Mouse (Mus musculus) lung, embryonic 16.5 days (tissue): Measurements from ENCODE around the gene Ccnl2. TPM values are rescaled to one million over a fixed set of nuclear protein-coding genes. Genes with fewer than 3 reads are reported as not detected.
A peak's percentile ranks its signal among the peaks of the same experiment; 100 is the strongest.

Experiments
- ATAC-seq: fragments of 200-750 bp; cut with Nextera tagmentation; 2 replicates; pipeline ENCODE4 v1.8.0; 2017; ENCODE audit warnings: low read depth, mild to moderate bottlenecking, moderate library complexity
- H3K27ac ChIP-seq: fragments of 300-500 bp; sonication (generic); 2 replicates; pipeline ENCODE4 v1.5.1; 2014; ENCODE audit warnings: mild to moderate bottlenecking, control low read depth, low read length
- H3K27me3 ChIP-seq: fragments of 300-500 bp; sonication (generic); 2 replicates; pipeline ENCODE4 v1.6.1; 2014; ENCODE audit warnings: low read depth, low read length, mixed read lengths; ENCODE audit not compliant: control insufficient read depth, insufficient read depth
- H3K36me3 ChIP-seq: fragments of 300-500 bp; sonication (generic); 2 replicates; pipeline ENCODE4 v1.6.1; 2014; ENCODE audit warnings: low read length; ENCODE audit not compliant: control insufficient read depth, insufficient read depth
- H3K4me1 ChIP-seq: fragments of 300-500 bp; sonication (generic); replicated peaks from 2 replicates; pipeline ENCODE4 v1.6.1; 2014; ENCODE audit warnings: low read length, mixed read lengths; ENCODE audit not compliant: control insufficient read depth, insufficient read depth
- H3K4me2 ChIP-seq: fragments of 300-500 bp; sonication (generic); 2 replicates; pipeline ENCODE4 v1.6.1; 2014; ENCODE audit warnings: low read depth, low read length, control low read depth
- H3K4me3 ChIP-seq: fragments of 300-500 bp; sonication (generic); 2 replicates; pipeline ENCODE4 v1.5.1; 2014; ENCODE audit warnings: mild to moderate bottlenecking, low read length, control low read depth
- H3K9ac ChIP-seq: fragments of 300-500 bp; sonication (generic); 2 replicates; pipeline ENCODE4 v1.6.1; 2014; ENCODE audit warnings: low read length, control low read depth
- H3K9me3 ChIP-seq: fragments of 300-500 bp; sonication (generic); 2 replicates; pipeline ENCODE4 v1.6.1; 2016; ENCODE audit warnings: low read length; ENCODE audit not compliant: control insufficient read depth
- WGBS: fragments of 180-500 bp; shearing (Covaris S2); extraction: QIAGEN DNeasy Blood & Tissue Kit; methylation state at CpG from one replicate; pipeline ENCODE4 v1.1.7; 2014; 5-methylcytosine and 5-hydroxymethylcytosine counted together
- polyA plus RNA-seq: library from polyadenylated mRNA; unstranded; fragments of >200 nt; fragmentation: Nextera tagmentation; extraction: Ambion mirVana; gene quantifications from 2 replicates; pipeline ENCODE4 v1.2.1, GENCODE M21; 2015

Ccnl2 gene
- polyA plus RNA-seq, 1 experiment from 2014 or later, result 179 TPM

DNA sequence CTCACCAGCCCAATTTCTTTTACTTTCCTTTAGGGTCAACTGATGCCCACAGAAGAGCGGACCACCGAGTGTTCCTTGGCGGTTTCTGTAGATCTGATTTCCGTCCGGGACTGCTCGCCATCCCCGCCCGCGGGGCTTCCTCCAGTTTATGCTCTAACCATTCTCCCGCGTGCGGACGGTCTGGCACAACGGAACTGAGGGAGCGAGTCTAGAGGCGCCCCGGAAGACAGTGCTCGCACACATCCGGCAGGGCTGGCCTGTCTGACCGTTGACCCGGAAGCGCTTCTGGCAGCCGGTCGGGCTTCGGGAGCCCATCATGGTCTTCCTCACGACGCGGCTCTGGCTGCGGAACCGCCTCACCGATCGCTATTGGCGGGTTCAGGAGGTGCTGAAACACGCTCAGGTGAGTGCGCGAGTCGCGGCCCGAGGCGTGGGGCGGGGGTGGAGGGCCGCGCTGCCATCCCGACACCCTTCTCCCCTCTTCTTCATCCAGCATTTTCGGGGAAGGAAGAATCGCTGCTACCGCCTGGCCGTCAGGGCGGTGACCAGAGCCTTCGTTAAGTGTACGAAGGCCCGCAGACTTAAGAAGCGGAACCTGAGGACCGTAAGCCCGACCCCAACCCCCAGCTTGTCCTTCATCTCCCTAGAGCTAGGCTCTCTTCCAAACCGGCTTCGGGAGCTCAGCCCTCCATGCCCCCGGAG is 8.8 kb upstream of the Ccnl2 start:
- WGBS, result under 1% methylated on average over 58 of the region's 58 CpGs
- Histone ChIP-seq H3K9ac (peak overlapping the region; percentile 76), H3K9me3 (no peaks in the 10 kb centered on the region), H3K27ac (peak overlapping the region; percentile 64), H3K4me1 (peaks cover 12% of the 10 kb centered on the region), H3K4me2 (peak overlapping the region; percentile 69), H3K36me3 (peaks cover 8% of the 10 kb centered on the region), H3K27me3 (no peaks in the 10 kb centered on the region), H3K4me3 (peak overlapping the region; percentile 81)
- peak; percentile 98 for ATAC-seq

DNA sequence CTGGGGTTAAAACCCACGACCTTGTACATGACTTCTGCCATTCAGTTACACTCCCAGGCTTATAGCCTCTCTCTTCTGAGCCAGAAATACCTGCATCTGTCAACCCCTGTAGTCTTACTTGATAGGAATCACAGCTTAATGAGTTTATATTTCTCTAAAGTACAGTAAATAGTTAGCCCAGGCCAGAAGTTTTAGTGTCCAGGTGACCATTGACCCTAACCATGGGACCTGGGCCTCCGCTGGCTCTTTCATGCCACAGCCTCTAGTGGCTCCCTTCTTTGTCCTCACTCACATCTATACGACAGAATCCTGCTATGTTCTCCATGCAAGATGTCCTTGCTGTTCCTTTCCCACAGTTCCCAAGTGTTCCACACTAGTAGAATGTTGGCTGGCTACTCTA is 4.4 kb upstream of the Ccnl2 start:
- no peak overlapping the region for H3K4me2 ChIP-seq
- H3K9me3 ChIP-seq, result no peaks in the 10 kb centered on the region
- WGBS, result 90% methylated on average over 3 of the region's 3 CpGs
- H3K27ac ChIP-seq, result no peak overlapping the region
- no peaks in the 10 kb centered on the region for H3K27me3 ChIP-seq
- no peak overlapping the region for H3K4me3 ChIP-seq
- H3K9ac ChIP-seq, result no peak overlapping the region
- peaks cover 9% of the 10 kb centered on the region for H3K4me1 ChIP-seq
- ATAC-seq, result no peak
- H3K36me3 ChIP-seq, result peaks cover 30% of the 10 kb centered on the region

DNA sequence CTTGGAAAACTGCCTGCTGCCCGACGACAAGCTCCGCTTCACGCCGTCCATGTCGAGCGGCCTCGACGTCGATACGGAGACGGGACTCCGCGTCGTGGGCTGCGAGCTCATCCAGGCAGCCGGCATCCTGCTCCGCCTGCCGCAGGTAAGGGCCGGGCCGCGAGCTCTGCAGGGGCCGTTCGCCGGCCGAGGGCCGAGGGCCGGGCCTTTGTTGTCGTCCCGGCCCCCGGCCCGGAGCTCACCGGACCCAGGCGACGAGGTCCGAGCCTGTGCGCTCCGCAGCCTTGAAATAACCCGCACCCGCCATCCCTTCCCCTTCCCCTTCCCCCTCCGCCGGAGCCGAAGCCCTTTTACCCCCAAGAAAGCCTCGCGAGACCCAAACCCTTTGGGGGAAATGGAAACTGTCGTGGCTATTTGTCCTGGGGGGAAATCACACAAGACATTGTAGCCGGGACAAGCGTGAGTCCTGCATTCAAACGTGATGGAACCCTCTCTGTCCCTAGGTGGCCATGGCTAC is 434 bp downstream of the Ccnl2 start:
- Histone ChIP-seq H3K4me1 (peaks cover 9% of the 10 kb centered on the region), H3K27me3 (no peaks in the 10 kb centered on the region), H3K9me3 (no peaks in the 10 kb centered on the region), H3K4me2 (peak overlapping the region; percentile 74), H3K27ac (peak overlapping the region; percentile 81), H3K9ac (peak overlapping the region; percentile 99), H3K4me3 (peak overlapping the region; percentile 93), H3K36me3 (peaks cover 52% of the 10 kb centered on the region)
- under 1% methylated on average over 42 of the region's 49 CpGs for WGBS
- ATAC-seq, result peak; percentile 32

DNA sequence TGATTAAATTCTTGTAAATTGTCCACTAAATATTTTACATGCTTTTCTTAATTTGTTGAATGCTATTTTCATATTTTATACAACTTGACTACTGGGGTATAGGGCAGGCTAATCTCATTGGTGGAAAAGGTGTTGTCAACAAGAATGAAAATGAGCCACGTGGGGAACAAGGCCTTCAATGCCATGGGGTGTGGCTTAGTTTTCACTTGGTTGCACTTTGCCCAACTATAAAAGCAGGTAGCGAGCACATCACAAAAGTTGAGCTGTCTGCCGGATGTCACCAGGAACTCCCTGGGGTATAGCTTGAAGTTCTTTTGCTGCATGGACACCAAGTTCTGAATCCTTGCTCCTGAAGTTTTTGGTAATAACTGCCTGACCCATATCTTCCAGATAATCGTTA is 5.2 kb downstream of the Ccnl2 start:
- 89% methylated on average over 4 of the region's 4 CpGs for WGBS
- Histone ChIP-seq H3K36me3 (peaks cover 64% of the 10 kb centered on the region), H3K4me2 (no peak overlapping the region), H3K9ac (no peak overlapping the region), H3K4me3 (no peak overlapping the region), H3K27ac (no peak overlapping the region), H3K4me1 (peaks cover 9% of the 10 kb centered on the region), H3K27me3 (no peaks in the 10 kb centered on the region), H3K9me3 (no peaks in the 10 kb centered on the region)
- ATAC-seq, result no peak

DNA sequence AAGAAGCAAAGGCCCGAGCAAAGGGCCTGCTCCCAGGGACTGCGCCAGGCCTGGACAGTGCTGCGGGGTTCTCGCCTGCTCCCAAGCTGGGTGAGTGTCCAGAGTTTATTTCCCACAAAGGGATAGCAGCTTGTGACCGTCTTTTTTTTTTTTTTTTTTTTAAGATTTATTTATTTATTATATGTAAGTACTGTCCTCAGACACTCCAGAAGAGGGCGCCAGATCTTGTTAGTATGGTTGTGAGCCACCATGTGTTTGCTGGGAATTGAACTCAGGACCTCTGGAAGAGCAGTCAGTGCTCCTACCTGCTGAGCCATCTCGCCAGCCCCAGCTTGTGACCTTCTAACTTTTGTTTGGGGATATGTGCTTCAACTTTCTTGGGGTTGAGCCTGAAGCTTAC is 8.7 kb downstream of the Ccnl2 start:
- no peaks in the 10 kb centered on the region for H3K9me3 ChIP-seq
- H3K4me3 ChIP-seq, result no peak overlapping the region
- no peak overlapping the region for H3K9ac ChIP-seq
- no peaks in the 10 kb centered on the region for H3K4me1 ChIP-seq
- ATAC-seq, result no peak
- no peaks in the 10 kb centered on the region for H3K27me3 ChIP-seq
- no peak overlapping the region for H3K27ac ChIP-seq
- no peak overlapping the region for H3K4me2 ChIP-seq
- 71% methylated on average over 7 of the region's 7 CpGs for WGBS
- H3K36me3 ChIP-seq, result peaks cover 77% of the 10 kb centered on the region

DNA sequence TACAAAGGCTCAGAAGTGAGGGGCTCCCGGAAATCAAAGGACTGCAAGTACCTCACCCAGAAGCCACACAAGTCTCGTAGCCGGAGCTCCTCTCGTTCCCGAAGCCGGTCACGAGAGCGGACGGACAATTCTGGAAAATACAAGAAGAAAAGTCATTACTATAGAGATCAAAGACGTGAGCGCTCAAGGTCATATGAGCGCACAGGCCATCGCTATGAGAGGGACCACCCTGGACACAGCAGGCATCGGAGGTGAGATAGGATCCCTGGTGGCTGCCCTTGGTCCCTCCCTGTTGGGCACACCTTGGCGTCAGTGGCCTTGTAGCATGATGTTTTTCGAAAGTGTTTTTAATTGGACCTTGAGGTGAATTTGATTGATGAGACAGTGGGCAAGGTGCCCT is 11.2 kb downstream of the Ccnl2 start:
- no peak for ATAC-seq
- no peaks in the 10 kb centered on the region for H3K4me1 ChIP-seq
- H3K4me2 ChIP-seq, result no peak overlapping the region
- 94% methylated on average over 16 of the region's 16 CpGs for WGBS
- no peaks in the 10 kb centered on the region for H3K9me3 ChIP-seq
- H3K36me3 ChIP-seq, result peaks cover 69% of the 10 kb centered on the region
- no peak overlapping the region for H3K27ac ChIP-seq
- no peaks in the 10 kb centered on the region for H3K27me3 ChIP-seq
- H3K4me3 ChIP-seq, result no peak overlapping the region
- no peak overlapping the region for H3K9ac ChIP-seq

DNA sequence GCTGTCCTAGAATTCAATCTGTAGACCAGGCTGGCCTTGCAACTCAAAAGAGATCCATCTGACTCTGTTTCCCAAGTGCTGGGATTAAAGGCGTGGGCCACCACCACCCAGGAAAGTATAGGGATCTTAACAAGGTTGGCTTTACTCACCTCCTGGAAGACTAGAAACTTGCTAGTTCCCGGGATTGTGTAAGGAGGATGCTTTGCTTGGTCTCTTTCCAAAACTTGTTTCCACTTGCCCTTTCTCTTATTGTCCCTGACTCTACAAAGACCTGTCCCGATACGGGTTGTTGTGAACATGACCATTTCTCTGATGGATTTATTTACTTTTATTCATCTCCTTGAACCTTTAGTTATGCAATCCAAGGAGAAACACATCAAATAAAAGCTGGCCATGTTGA is 17.6 kb downstream of the Ccnl2 start:
- H3K27ac ChIP-seq, result no peak overlapping the region
- peaks cover 18% of the 10 kb centered on the region for H3K36me3 ChIP-seq
- H3K9me3 ChIP-seq, result no peaks in the 10 kb centered on the region
- no peak for ATAC-seq
- H3K4me2 ChIP-seq, result no peak overlapping the region
- 87% methylated on average over 4 of the region's 4 CpGs for WGBS
- H3K9ac ChIP-seq, result no peak overlapping the region
- peaks cover 23% of the 10 kb centered on the region for H3K4me1 ChIP-seq
- no peak overlapping the region for H3K4me3 ChIP-seq
- no peaks in the 10 kb centered on the region for H3K27me3 ChIP-seq

DNA sequence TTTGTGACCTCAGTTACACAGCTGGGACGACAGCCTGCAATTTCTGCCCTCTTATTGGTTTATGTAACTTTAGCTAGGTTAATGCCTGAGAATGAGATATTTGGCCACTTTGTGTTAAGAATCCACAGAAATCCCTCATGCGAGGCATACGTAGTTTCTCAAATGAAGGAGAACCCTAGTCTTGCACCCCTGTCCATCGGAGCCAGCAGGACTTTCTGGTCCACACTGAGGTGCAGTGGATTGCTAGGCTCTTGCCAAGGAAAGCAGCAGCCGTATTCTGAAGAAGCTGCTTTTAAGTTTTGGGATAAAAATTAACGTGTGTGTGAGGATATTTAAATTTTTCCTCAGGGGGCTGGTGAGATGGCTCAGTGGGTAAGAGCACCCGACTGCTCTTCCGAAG is 18.3 kb downstream of the Ccnl2 start:
- WGBS, result 45% methylated on average over 8 of the region's 8 CpGs
- H3K36me3 ChIP-seq, result peaks cover 12% of the 10 kb centered on the region
- no peaks in the 10 kb centered on the region for H3K9me3 ChIP-seq
- no peaks in the 10 kb centered on the region for H3K27me3 ChIP-seq
- peak overlapping the region; percentile 44 for H3K9ac ChIP-seq
- H3K4me3 ChIP-seq, result peak overlapping the region; percentile 88
- ATAC-seq, result no peak
- H3K27ac ChIP-seq, result 0 out of 2 replicates have a peak overlapping the region, but pooled peaks have one; percentile 20
- peaks cover 23% of the 10 kb centered on the region for H3K4me1 ChIP-seq
- peak overlapping the region; percentile 89 for H3K4me2 ChIP-seq

DNA sequence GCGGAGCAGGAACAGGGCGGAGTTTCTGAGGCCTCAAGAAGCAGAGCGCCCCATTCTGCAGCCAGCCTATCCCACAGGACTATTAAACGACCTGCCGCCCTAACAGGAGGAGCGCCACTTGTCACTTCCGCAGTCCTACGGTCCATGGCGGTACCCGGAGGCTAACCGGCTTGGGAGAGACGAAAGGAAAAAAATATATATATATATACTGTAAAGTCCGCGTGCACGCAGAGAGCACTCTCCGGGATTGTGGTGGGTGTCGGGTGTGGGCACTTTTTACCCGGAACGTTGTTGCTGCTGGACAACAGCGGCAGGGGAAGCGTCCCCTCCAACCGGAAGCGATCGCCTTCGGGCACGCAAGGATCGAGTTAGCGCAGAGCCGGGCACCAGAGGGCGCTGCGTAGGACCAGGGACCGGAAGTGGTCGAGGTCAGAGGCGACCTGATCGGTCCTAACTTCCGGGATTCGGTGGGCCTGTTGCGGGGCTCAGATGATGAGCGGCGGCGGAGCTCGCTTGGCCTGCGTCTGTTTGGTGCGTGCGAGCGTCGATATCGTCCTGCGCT is 19.0 kb downstream of the Ccnl2 start, which contains the start of gene Aurkaip1:
Aurkaip1 (plus strand) TSS at position 68 of the 562 bp plus-strand sequence.
- Histone ChIP-seq H3K27me3 (no peaks in the 10 kb centered on the region), H3K4me1 (peaks cover 23% of the 10 kb centered on the region), H3K4me2 (peak within 1 kb of the TSS; percentile 89), H3K4me3 (peak within 1 kb of the TSS; percentile 88), H3K9ac (peak within 1 kb of the TSS; percentile 94), H3K9me3 (no peaks in the 10 kb centered on the region), H3K36me3 (peaks cover 12% of the 10 kb centered on the region), H3K27ac (peak within 1 kb of the TSS; percentile 96)
- 0% methylated on average over 49 of the region's 49 CpGs for WGBS
- peak; percentile 93 for ATAC-seq
